Mouse (Mus musculus): ENCODE measurements around the gene Ranbp3.

- TF ChIP-seq POLR2A (IDR thresholded peaks at IDR 0.05; ENCODE audit: insufficient read depth, low read length) (no peak), EP300 (IDR thresholded peaks at IDR 0.05; ENCODE audit: insufficient read depth, low read depth, low read length) (no peak), CTCF (IDR thresholded peaks at IDR 0.05; ENCODE audit: low read depth, low read length) (no peak)
Measured at GRCm38 (mm10) chr17:56706515-56706914, 33.4 kb downstream of the Ranbp3 start.
